8 mouse cellular contexts compared by ENCODE assay signal in genomic region chr17:83025340-83025816, GRCm38 (mm10).
DNase-seq lines count a peak whose midpoint lies in the region; ATAC-seq and TF ChIP-seq lines count a peak whose summit lies in the region.

No protein-coding gene starts in this region.

- peak; percentile 39 for DNase-seq in T-cell, adult 2 months (ENCODE audit: low spot score)
- peak; percentile 90 to 92 for DNase-seq in cerebellum, postnatal 10 days
- peak; percentile 54 to 83 for DNase-seq in frontal cortex, postnatal 14 days (ENCODE audit: low spot score in 2 of 2)
- DNase-seq in hindbrain, postnatal 0 days (ENCODE audit: low spot score) = peak; percentile 94
- DNase-seq in left cerebral cortex, adult 18-20 months (ENCODE audit: low spot score in 2 of 2) = peak; percentile 71 to 83
- DNase-seq in mesoderm, embryonic 11.5 days (ENCODE audit: low read depth, low spot score) = peak; percentile 94
- DNase-seq in right cerebral cortex, postnatal 25 days = peak; percentile 65
- DNase-seq in urinary bladder, postnatal 36 days (ENCODE audit: low spot score in 2 of 2) = peak; percentile 73 to 79

- H3K27me3 ChIP-seq in hindbrain, postnatal 0 days (ENCODE audit: insufficient read depth, low read length) = no peaks in the 10 kb centered on the region

- H3K9me3 ChIP-seq in hindbrain, postnatal 0 days (ENCODE audit: low read length) = no peaks in the 10 kb centered on the region

- H3K27ac ChIP-seq in hindbrain, postnatal 0 days = no peak overlapping the region

- 18% methylated on average over 5 of the region's 5 CpGs for WGBS in hindbrain, postnatal 0 days

- no peak overlapping the region for H3K9ac ChIP-seq in hindbrain, postnatal 0 days (replicated peaks; ENCODE audit: low read length)

- no peaks in the 10 kb centered on the region for H3K36me3 ChIP-seq in hindbrain, postnatal 0 days (ENCODE audit: insufficient read depth, low read length)

- no peak overlapping the region for H3K4me2 ChIP-seq in hindbrain, postnatal 0 days (ENCODE audit: low read depth, low read length)

- peaks cover 5% of the 10 kb centered on the region; the same call in 1 of the 2 replicates for H3K4me1 ChIP-seq in hindbrain, postnatal 0 days (ENCODE audit: insufficient read depth, low read length)

- TF ChIP-seq CTCF in hindbrain, postnatal 0 days (IDR thresholded peaks at IDR 0.05; ENCODE audit: low read depth) = peak; percentile 97

- no peak overlapping the region for H3K4me3 ChIP-seq in hindbrain, postnatal 0 days (ENCODE audit: low read length)

- peak; percentile 61 for ATAC-seq in hindbrain, postnatal 0 days

Comparison
In these comparisons a context has a peak if more than half of its experiments do, and no peak if none do; other contexts are left out.
1. DNase-seq: peak in every context shown above with its lines; median percentile 94 in hindbrain, postnatal 0 days; 94 in mesoderm, embryonic 11.5 days; 91 in cerebellum, postnatal 10 days; 77 in left cerebral cortex, adult 18-20 months; 76 in urinary bladder, postnatal 36 days; 68 in frontal cortex, postnatal 14 days; 65 in right cerebral cortex, postnatal 25 days; 39 in T-cell, adult 2 months.